Mouse (Mus musculus) heart, postnatal 36 days (tissue): ENCODE results near the gene Fut11. TPM values are rescaled to one million over a fixed set of nuclear protein-coding genes. Genes with fewer than 3 reads are reported as not detected.

Experiments
- DNase-seq, 2 experiments: peaks; one replicate each; pipeline ENCODE4 v3.0.0; 2021 to 2022
- intact Hi-C: fragments of 180-260 bp; cut with DNase I; formaldehyde crosslinking; loops from one replicate; pipeline ENCODE4 v1.15.1; 2025
- total RNA-seq, 2 experiments: library from RNA; stranded (reverse); gene quantifications; 2 replicates each; pipeline ENCODE4 v1.2.3; 2021

Gene Fut11
- 1 to 10 TPM; 6.6 to 7.1 TPM for total RNA-seq

GRCm38 (mm10) chr14:20694884-20695760 is at the start of gene Fut11:
Fut11 (plus strand) TSS chr14:20694968.
- peak; percentile 84 to 85 for DNase-seq
- intact Hi-C loops, result loop anchor here (5.0 kb wide), 1 partner anchor 53 kb away; the partner anchor contains the start of gene Usp54

- intact Hi-C loops, result no loop called here
These were observed 49.2 kb upstream of the Fut11 start for GRCm38 (mm10) chr14:20645547-20645946.

GRCm38 (mm10) chr14:20646381-20646780 is 48.4 kb upstream of the Fut11 start:
- DNase-seq, result no peak
- intact Hi-C loops, result no loop called here

More at GRCm38 (mm10) chr14:20645547-20645946, 49.2 kb upstream of the Fut11 start:
- no peak for DNase-seq

GRCm38 (mm10) chr14:20651000-20651399 is 43.8 kb upstream of the Fut11 start:
- DNase-seq, result peak in 1 of 2 experiments; percentile 58
- intact Hi-C loops, result no loop called here

GRCm38 (mm10) chr14:20651722-20652256 is 43.0 kb upstream of the Fut11 start:
- intact Hi-C loops, result no loop called here
- DNase-seq, result no peak

- DNase-seq, result no peak
- intact Hi-C loops, result no loop called here
These were observed 39.9 kb upstream of the Fut11 start for GRCm38 (mm10) chr14:20654690-20655421.

- intact Hi-C loops, result no loop called here
- DNase-seq, result no peak
These were observed 39.0 kb upstream of the Fut11 start for GRCm38 (mm10) chr14:20655731-20656130.

- no peak for DNase-seq
- intact Hi-C loops, result no loop called here
These were observed 38.4 kb upstream of the Fut11 start, which contains the start of gene Myoz1 for GRCm38 (mm10) chr14:20656361-20656760. Myoz1 (minus strand) TSS chr14:20656540.

GRCm38 (mm10) chr14:20658326-20658725 is 36.4 kb upstream of the Fut11 start:
- intact Hi-C loops, result loop anchor here (1.0 kb wide), 1 partner anchor 82 kb away; no protein-coding TSS in a partner anchor
- no peak for DNase-seq

- no peak for DNase-seq
- intact Hi-C loops, result loop anchor here (1.0 kb wide), 1 partner anchor 83 kb away; no protein-coding TSS in a partner anchor
These were observed 35.9 kb upstream of the Fut11 start for GRCm38 (mm10) chr14:20658902-20659301.

GRCm38 (mm10) chr14:20659687-20660086 is 35.1 kb upstream of the Fut11 start:
- DNase-seq, result no peak
- intact Hi-C loops, result loop anchor here (2.0 to 5.0 kb wide), 2 partner anchors 19 to 267 kb away; partner anchors contain the start of genes Mrps16 and Usp54

- intact Hi-C loops, result loop anchor here (2.0 to 5.0 kb wide), 2 partner anchors 20 to 269 kb away; partner anchors contain the start of genes Mrps16 and Usp54
- DNase-seq, result peak; percentile 89 to 93
These were observed 33.7 kb upstream of the Fut11 start for GRCm38 (mm10) chr14:20660827-20661660.

- DNase-seq, result no peak
- intact Hi-C loops, result loop anchor here (2.0 to 5.0 kb wide), 2 partner anchors 21 to 269 kb away; partner anchors contain the start of genes Mrps16 and Usp54
These were observed 33.0 kb upstream of the Fut11 start for GRCm38 (mm10) chr14:20661661-20662331.

- no peak for DNase-seq
- intact Hi-C loops, result loop anchor here (5.0 kb wide), 1 partner anchor 270 kb away; the partner anchor contains the start of gene Mrps16
These were observed 32.0 kb upstream of the Fut11 start for GRCm38 (mm10) chr14:20662740-20663139.

- intact Hi-C loops, result loop anchor here (5.0 kb wide), 1 partner anchor 271 kb away; the partner anchor contains the start of gene Mrps16
- DNase-seq, result no peak
These were observed 31.2 kb upstream of the Fut11 start for GRCm38 (mm10) chr14:20663601-20664000.

- DNase-seq, result no peak
- intact Hi-C loops, result loop anchor here (5.0 kb wide), 1 partner anchor 272 kb away; the partner anchor contains the start of gene Mrps16
These were observed 30.3 kb upstream of the Fut11 start for GRCm38 (mm10) chr14:20664436-20664835.

- intact Hi-C loops, result no loop called here
- no peak for DNase-seq
These were observed 27.3 kb upstream of the Fut11 start for GRCm38 (mm10) chr14:20667469-20667868.

- DNase-seq, result peak in 1 of 2 experiments; percentile 40
- intact Hi-C loops, result no loop called here
These were observed 26.5 kb upstream of the Fut11 start, which contains the start of gene Synpo2l for GRCm38 (mm10) chr14:20668154-20668810. Synpo2l (minus strand) TSS chr14:20668354.
